Mouse (Mus musculus): ENCODE measurements around the gene Prkch.
"Not testable (repeated sequence)": the region's sequence is repeated elsewhere in the genome, so short reads cannot be mapped to it uniquely, and the experiment has no call there.

Prkch gene

GRCm38 (mm10) chr12:73584610-73585240 is at the start of gene Prkch:
Prkch (plus strand) TSS chr12:73584796.
- in situ Hi-C loops (cut with MseI, MboI): no loop called here

- in situ Hi-C loops (cut with MseI, MboI): no loop called here
These were observed 47.0 kb upstream of the Prkch start for GRCm38 (mm10) chr12:73537499-73538138.

- in situ Hi-C loops (cut with MseI, MboI): not testable (repeated sequence)
These were observed 46.5 kb upstream of the Prkch start for GRCm38 (mm10) chr12:73538139-73538508.

- in situ Hi-C loops (cut with MseI, MboI): no loop called here
These were observed 45.4 kb upstream of the Prkch start for GRCm38 (mm10) chr12:73539151-73539550.

GRCm38 (mm10) chr12:73540402-73540801 is 44.2 kb upstream of the Prkch start:
- in situ Hi-C loops (cut with MseI, MboI): no loop called here

GRCm38 (mm10) chr12:73543191-73543590 is 41.4 kb upstream of the Prkch start:
- in situ Hi-C loops (cut with MseI, MboI): no loop called here

- in situ Hi-C loops (cut with MseI, MboI): no loop called here
These were observed 39.6 kb upstream of the Prkch start for GRCm38 (mm10) chr12:73544736-73545671.

GRCm38 (mm10) chr12:73545672-73546085 is 38.9 kb upstream of the Prkch start:
- in situ Hi-C loops (cut with MseI, MboI): no loop called here

- in situ Hi-C loops (cut with MseI, MboI): no loop called here
These were observed 38.4 kb upstream of the Prkch start, which contains the start of gene Tmem30b for GRCm38 (mm10) chr12:73546086-73546711. Tmem30b (minus strand) TSS chr12:73546392.

- in situ Hi-C loops (cut with MseI, MboI): no loop called here
These were observed 37.0 kb upstream of the Prkch start for GRCm38 (mm10) chr12:73547646-73548045.

GRCm38 (mm10) chr12:73548259-73548658 is 36.3 kb upstream of the Prkch start:
- in situ Hi-C loops (cut with MseI, MboI): no loop called here

- in situ Hi-C loops (cut with MseI, MboI): loop anchor here in 1 of 2 experiments (25.0 kb wide), 1 partner anchor 358 kb away; the partner anchor contains the start of gene Hif1a
These were observed 30.4 kb upstream of the Prkch start for GRCm38 (mm10) chr12:73554155-73554554.

GRCm38 (mm10) chr12:73558525-73559195 is 25.9 kb upstream of the Prkch start:
- in situ Hi-C loops (cut with MseI, MboI): loop anchor here in 1 of 2 experiments (25.0 kb wide), 1 partner anchor 354 kb away; the partner anchor contains the start of gene Hif1a

GRCm38 (mm10) chr12:73560091-73560490 is 24.5 kb upstream of the Prkch start:
- in situ Hi-C loops (cut with MseI, MboI): loop anchor here in 1 of 2 experiments (25.0 kb wide), 1 partner anchor 352 kb away; the partner anchor contains the start of gene Hif1a

- in situ Hi-C loops (cut with MseI, MboI): loop anchor here in 1 of 2 experiments (25.0 kb wide), 1 partner anchor 349 kb away; the partner anchor contains the start of gene Hif1a
These were observed 21.5 kb upstream of the Prkch start for GRCm38 (mm10) chr12:73563122-73563521.

GRCm38 (mm10) chr12:73564176-73564575 is 20.4 kb upstream of the Prkch start:
- in situ Hi-C loops (cut with MseI, MboI): loop anchor here in 1 of 2 experiments (25.0 kb wide), 1 partner anchor 348 kb away; the partner anchor contains the start of gene Hif1a

- in situ Hi-C loops (cut with MseI, MboI): loop anchor here (5.0 to 25.0 kb wide), 3 partner anchors 122 to 347 kb away; partner anchors contain the start of gene Hif1a (in 1 of the 2)
These were observed 19.6 kb upstream of the Prkch start for GRCm38 (mm10) chr12:73564795-73565619.

GRCm38 (mm10) chr12:73565620-73565969 is 19.0 kb upstream of the Prkch start:
- in situ Hi-C loops (cut with MseI, MboI): loop anchor here (5.0 to 25.0 kb wide), 3 partner anchors 122 to 347 kb away; partner anchors contain the start of gene Hif1a (in 1 of the 2)

- in situ Hi-C loops (cut with MseI, MboI): loop anchor here in 1 of 2 experiments (25.0 kb wide), 1 partner anchor 338 kb away; the partner anchor contains the start of gene Hif1a
These were observed 10.0 kb upstream of the Prkch start for GRCm38 (mm10) chr12:73574632-73575031.

Data from mouse trophoblast stem cell (cell line).